Mouse (Mus musculus) lung, embryonic 15.5 days (tissue): Measurements from ENCODE around the gene Nrxn1. TPM values are rescaled to one million over a fixed set of nuclear protein-coding genes. Genes with fewer than 3 reads are reported as not detected.

Source experiments
- ATAC-seq: fragments of 200-750 bp; cut with Nextera tagmentation; 2 replicates; pipeline ENCODE4 v1.8.0; 2017; ENCODE audit warnings: moderate number of reproducible peaks, borderline replicate concordance; ENCODE audit not compliant: low FRiP score, low TSS enrichment; ENCODE audit errors: extremely low read depth
- H3K27ac ChIP-seq: fragments of 300-500 bp; sonication (generic); 2 replicates; pipeline ENCODE4 v1.5.1; 2015; ENCODE audit warnings: moderate library complexity, mild to moderate bottlenecking, inconsistent platforms
- H3K27me3 ChIP-seq: fragments of 300-500 bp; sonication (generic); 2 replicates; pipeline ENCODE4 v1.6.1; 2015; ENCODE audit warnings: inconsistent platforms
- H3K36me3 ChIP-seq: fragments of 300-500 bp; sonication (generic); 2 replicates; pipeline ENCODE4 v1.6.1; 2015; ENCODE audit warnings: inconsistent platforms
- H3K4me1 ChIP-seq: fragments of 300-500 bp; sonication (generic); 2 replicates; pipeline ENCODE4 v1.6.1; 2015; ENCODE audit warnings: inconsistent platforms
- H3K4me2 ChIP-seq: fragments of 300-500 bp; sonication (generic); 2 replicates; pipeline ENCODE4 v1.6.1; 2015; ENCODE audit warnings: inconsistent platforms, mild to moderate bottlenecking, moderate library complexity
- H3K4me3 ChIP-seq: fragments of 300-500 bp; sonication (generic); 2 replicates; pipeline ENCODE4 v1.5.1; 2015; ENCODE audit warnings: mild to moderate bottlenecking, inconsistent platforms
- H3K9ac ChIP-seq: fragments of 300-500 bp; sonication (generic); 2 replicates; pipeline ENCODE4 v1.6.1; 2015; ENCODE audit warnings: inconsistent platforms
- H3K9me3 ChIP-seq: fragments of 300-500 bp; sonication (generic); 2 replicates; pipeline ENCODE4 v1.6.1; 2016; ENCODE audit warnings: inconsistent platforms
- WGBS: fragments of 180-500 bp; shearing (Covaris S2); methylation state at CpG from one replicate; pipeline ENCODE4 v1.1.7; 2015; 5-methylcytosine and 5-hydroxymethylcytosine counted together
- polyA plus RNA-seq: library from polyadenylated mRNA; unstranded; fragments of >200 nt; fragmentation: Nextera tagmentation; extraction: Ambion mirVana; gene quantifications from 2 replicates; pipeline ENCODE4 v1.2.1, GENCODE M21; 2015

Gene Nrxn1
- polyA plus RNA-seq, 1 experiment from 2014 or later = 2.7 TPM

DNA sequence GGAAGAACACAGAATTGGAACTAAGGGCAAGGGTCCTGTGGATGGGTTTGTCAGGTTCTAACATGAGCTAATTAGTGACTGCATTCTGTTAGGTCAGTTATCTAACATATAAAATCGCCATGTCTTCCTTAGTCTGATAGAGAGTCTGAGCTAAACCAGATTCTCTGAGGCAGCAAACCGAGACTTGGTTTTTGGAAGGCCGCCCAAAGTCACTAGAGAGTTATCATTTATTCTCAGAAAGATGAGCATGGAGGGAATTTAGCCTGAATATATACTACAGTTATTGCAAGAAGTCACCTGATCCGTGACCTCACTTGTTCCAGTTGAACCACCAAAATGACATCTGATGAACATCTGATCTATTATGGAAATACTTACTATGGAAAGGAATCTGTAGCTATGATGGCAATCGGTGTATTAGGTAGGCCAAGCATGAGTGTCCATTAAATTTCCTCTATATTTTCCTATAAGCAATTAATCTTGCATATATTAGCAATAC lies 397.7 kb downstream of the Nrxn1 start:
- Histone ChIP-seq H3K9ac (no peak overlapping the region), H3K4me1 (no peaks in the 10 kb centered on the region), H3K27me3 (no peaks in the 10 kb centered on the region), H3K27ac (no peak overlapping the region), H3K9me3 (no peaks in the 10 kb centered on the region), H3K4me2 (no peak overlapping the region), H3K36me3 (no peaks in the 10 kb centered on the region), H3K4me3 (no peak overlapping the region)
- WGBS = 75% methylated on average over 5 of the region's 5 CpGs
- ATAC-seq = no peak

DNA sequence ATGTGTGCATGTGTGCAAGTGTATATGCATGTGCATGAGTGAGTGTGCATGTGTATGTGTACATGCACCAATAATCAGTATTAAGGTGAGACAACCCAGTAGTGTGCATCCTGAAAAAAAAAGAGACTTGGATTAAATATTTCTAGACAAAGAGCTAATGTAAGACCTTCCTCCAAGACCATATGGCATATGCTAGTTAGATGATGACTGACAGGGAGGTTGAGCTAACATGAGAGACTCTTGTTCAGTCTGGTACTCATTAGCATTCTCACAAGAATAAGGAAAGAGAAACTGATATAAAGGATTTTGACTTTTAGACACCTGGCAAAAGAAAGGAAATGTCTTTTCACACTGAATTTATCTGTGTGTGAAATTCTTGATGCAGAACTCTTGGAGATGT lies 408.7 kb downstream of the Nrxn1 start:
- Histone ChIP-seq H3K9ac (no peak overlapping the region), H3K4me1 (no peaks in the 10 kb centered on the region), H3K27me3 (no peaks in the 10 kb centered on the region), H3K36me3 (no peaks in the 10 kb centered on the region), H3K27ac (no peak overlapping the region), H3K4me3 (no peak overlapping the region), H3K9me3 (no peaks in the 10 kb centered on the region), H3K4me2 (no peak overlapping the region)
- ATAC-seq = no peak

DNA sequence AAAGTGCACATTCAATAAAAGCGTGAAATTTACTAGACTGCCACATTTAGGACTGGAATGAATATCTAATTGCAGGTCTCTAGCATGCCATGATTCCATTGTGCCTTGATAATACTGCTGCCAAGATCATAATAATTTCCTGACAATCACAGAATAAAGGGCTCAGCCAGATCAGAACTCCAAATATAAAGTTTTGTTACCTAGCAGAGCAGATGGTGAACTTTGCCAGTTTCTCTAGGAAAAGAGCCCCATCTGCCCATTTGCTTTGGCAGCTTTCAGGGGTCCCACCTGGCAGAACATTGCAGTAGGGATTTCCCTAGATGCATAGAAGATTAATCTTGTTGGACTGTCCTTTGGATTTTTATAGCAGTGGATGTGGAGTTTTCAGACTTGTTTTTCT lies 411.9 kb downstream of the Nrxn1 start:
- Histone ChIP-seq H3K36me3 (no peaks in the 10 kb centered on the region), H3K4me2 (no peak overlapping the region), H3K4me1 (no peaks in the 10 kb centered on the region), H3K9me3 (no peaks in the 10 kb centered on the region), H3K9ac (no peak overlapping the region), H3K4me3 (no peak overlapping the region), H3K27me3 (no peaks in the 10 kb centered on the region), H3K27ac (no peak overlapping the region)
- WGBS = 77% methylated on average over 1 of the region's 1 CpGs
- no peak for ATAC-seq

DNA sequence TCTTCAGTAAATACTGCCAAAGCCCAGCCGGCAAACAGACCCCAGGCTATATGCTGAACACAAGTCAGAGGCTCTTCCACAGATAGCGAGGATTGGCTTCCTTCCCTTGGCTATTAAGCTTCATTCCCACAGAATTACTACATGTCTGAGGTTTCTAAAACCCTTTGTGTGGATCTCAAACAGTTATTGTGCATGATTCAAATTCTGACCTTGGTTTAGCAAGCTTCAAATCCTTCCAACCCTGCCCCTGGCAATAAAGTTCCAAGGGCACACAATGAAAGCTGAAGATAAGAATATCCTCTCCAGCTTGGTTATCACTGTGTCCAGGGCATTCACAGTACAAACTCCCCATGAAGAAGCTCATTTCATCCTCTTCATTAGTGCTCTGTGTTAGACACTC lies 416.2 kb downstream of the Nrxn1 start:
- no peak for ATAC-seq
- no peaks in the 10 kb centered on the region for H3K4me1 ChIP-seq
- WGBS = 61% methylated on average over 2 of the region's 2 CpGs

DNA sequence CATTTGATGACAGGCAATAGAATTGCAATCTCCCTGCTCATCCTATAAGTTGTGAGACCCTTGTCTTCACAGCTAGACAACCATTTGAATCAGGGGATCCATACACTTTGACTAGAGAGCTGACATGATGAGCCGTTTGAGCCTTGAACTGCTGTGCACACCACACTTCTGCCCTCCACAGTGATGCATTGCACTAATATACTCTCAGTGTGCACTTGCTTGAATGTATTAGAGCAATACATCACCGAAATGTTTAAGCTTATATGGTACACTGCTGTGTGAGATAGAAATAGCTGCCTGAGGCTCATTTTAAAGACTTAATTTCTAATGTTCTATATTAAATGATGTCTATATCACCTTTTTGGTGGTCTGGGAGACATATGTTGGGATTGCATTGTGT lies 430.6 kb downstream of the Nrxn1 start:
- Histone ChIP-seq H3K4me2 (no peak overlapping the region), H3K4me3 (no peak overlapping the region), H3K4me1 (no peaks in the 10 kb centered on the region), H3K27ac (no peak overlapping the region), H3K36me3 (no peaks in the 10 kb centered on the region), H3K9me3 (no peaks in the 10 kb centered on the region), H3K27me3 (no peaks in the 10 kb centered on the region), H3K9ac (no peak overlapping the region)
- WGBS = 76% methylated on average over 2 of the region's 2 CpGs
- ATAC-seq = no peak

More for the DNA sequence above, 416.2 kb downstream of the Nrxn1 start:
- H3K4me3 ChIP-seq = no peak overlapping the region
- H3K9ac ChIP-seq = no peak overlapping the region
- H3K36me3 ChIP-seq = no peaks in the 10 kb centered on the region
- no peaks in the 10 kb centered on the region for H3K27me3 ChIP-seq
- no peak overlapping the region for H3K4me2 ChIP-seq
- no peak overlapping the region for H3K27ac ChIP-seq
- H3K9me3 ChIP-seq = no peaks in the 10 kb centered on the region

DNA sequence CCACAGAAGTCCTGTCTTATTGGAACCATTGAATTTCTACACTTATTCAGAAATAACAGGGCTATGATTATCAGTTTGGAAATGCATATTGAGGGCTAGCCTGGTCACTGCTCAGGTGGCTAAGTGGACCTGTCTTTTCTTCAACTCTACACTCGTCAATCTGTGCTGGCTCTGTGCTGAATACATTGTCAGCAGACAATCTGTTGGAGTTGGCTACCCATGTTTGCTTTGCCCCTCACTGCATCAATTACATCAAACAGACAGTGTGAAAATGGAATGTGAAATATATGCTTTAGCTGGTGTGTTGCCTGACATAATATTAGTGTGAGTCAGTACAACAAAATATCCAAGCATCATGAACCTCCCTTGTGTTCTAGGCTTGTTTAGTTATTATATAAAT lies 438.4 kb downstream of the Nrxn1 start:
- no peak for ATAC-seq
- WGBS = 63% methylated on average over 1 of the region's 1 CpGs
- H3K27me3 ChIP-seq = no peaks in the 10 kb centered on the region

DNA sequence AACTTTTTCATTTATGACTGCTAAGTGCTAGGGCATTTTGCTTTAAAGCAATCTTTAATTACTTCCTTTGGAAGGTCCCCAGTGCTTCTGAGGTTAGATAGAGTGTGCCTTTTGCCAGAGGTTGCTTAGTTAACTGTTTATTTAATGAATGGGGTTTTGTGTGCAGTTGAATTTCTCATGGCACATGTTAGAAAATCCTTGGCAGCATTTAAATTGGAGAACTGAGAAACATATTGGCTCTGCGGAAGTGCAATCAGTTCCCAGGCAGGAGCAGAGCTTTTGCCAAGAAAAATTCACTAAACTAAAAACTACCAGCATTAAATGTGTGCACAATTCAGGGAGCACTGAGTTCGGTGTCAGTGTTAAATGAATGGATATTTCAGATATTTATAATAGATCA lies 439.5 kb downstream of the Nrxn1 start:
- no peak for ATAC-seq
- no peak overlapping the region for H3K27ac ChIP-seq
- no peaks in the 10 kb centered on the region for H3K9me3 ChIP-seq
- no peaks in the 10 kb centered on the region for H3K36me3 ChIP-seq
- no peak overlapping the region for H3K4me2 ChIP-seq
- 59% methylated on average over 2 of the region's 2 CpGs for WGBS
- no peaks in the 10 kb centered on the region for H3K27me3 ChIP-seq
- no peaks in the 10 kb centered on the region for H3K4me1 ChIP-seq
- H3K9ac ChIP-seq = no peak overlapping the region
- H3K4me3 ChIP-seq = no peak overlapping the region

More for the DNA sequence above, 438.4 kb downstream of the Nrxn1 start:
- H3K9ac ChIP-seq = no peak overlapping the region
- no peak overlapping the region for H3K4me3 ChIP-seq
- no peak overlapping the region for H3K27ac ChIP-seq
- no peaks in the 10 kb centered on the region for H3K9me3 ChIP-seq
- H3K4me1 ChIP-seq = no peaks in the 10 kb centered on the region
- no peak overlapping the region for H3K4me2 ChIP-seq
- no peaks in the 10 kb centered on the region for H3K36me3 ChIP-seq

DNA sequence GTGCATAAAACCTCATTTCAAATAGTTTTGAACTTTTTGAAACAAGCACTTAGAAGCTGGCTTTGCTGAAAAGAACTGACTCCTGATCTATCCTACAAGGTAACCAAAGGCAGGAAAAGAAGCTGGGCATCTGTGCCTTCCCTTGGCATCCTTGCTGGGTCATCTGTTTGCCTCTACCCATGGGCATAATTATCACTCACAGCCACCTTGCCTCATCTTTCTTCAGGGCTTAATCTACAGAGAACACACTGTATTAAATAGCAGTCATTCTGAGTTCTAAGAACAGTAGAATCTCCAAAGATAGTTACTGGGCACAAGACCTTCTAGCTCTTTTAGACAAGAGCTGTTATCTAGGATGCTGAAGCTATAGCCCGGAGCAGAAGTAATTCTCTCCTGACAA lies 442.6 kb downstream of the Nrxn1 start:
- Histone ChIP-seq H3K27ac (no peak overlapping the region), H3K4me3 (no peak overlapping the region), H3K27me3 (no peaks in the 10 kb centered on the region), H3K4me1 (no peaks in the 10 kb centered on the region), H3K9ac (no peak overlapping the region), H3K36me3 (no peaks in the 10 kb centered on the region), H3K4me2 (no peak overlapping the region), H3K9me3 (no peaks in the 10 kb centered on the region)
- WGBS = 61% methylated on average over 1 of the region's 1 CpGs
- ATAC-seq = no peak

DNA sequence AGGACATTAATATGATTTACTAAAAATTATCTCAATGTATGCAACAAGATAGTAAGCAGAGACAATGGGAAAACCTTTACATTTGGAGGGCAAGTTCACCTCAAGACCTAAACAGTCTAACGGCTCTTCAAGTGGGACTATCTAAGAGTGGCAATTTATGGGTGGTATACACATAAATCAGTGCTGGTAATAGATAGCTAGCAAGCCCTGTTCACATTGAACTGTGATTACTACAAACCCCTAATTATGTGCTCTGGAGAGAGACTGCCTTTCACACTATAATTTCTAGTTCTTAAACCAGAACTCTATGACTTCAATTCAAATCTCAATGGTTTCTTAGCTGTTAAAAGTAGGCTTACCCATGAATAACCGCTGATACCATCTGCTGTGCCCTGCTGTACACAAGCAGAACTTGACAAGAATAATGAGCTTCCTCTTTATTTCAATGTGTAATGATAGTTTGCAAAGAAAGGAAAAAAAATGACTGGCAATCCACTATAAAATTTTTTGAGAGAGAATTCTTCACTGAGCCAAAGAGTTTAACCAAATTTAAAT lies 453.8 kb downstream of the Nrxn1 start:
- Histone ChIP-seq H3K9ac (no peak overlapping the region), H3K36me3 (no peaks in the 10 kb centered on the region), H3K4me3 (no peak overlapping the region), H3K4me2 (no peak overlapping the region), H3K4me1 (no peaks in the 10 kb centered on the region), H3K9me3 (no peaks in the 10 kb centered on the region), H3K27ac (no peak overlapping the region), H3K27me3 (no peaks in the 10 kb centered on the region)
- 46% methylated on average over 2 of the region's 2 CpGs for WGBS
- no peak for ATAC-seq

DNA sequence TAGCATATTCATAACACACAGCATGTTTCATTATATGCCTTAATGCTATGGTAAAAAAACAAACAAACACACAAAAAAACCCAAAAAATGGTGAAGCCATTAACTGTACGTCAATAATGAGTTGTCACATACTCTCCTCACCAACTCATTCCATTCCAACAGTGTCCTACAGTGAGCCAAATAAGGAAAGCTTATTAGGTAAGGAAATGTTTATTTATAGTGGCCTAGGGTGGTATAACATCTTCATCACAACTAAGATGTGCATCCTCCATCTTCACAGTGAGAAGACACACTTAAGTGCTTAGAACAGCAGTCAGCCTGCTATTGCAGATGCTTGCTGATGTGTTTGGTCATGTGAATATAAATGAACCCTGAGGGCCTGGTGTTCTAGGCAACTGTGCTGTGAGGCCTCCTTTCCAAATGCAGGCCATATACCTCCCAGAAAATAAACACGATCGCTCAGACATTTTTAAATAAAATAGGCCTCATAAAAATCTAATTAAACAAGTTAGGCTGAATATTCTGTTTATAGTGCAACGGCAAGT lies 454.6 kb downstream of the Nrxn1 start:
- Histone ChIP-seq H3K4me2 (no peak overlapping the region), H3K27ac (no peak overlapping the region), H3K9me3 (no peaks in the 10 kb centered on the region), H3K4me3 (no peak overlapping the region), H3K27me3 (no peaks in the 10 kb centered on the region), H3K36me3 (no peaks in the 10 kb centered on the region), H3K9ac (no peak overlapping the region), H3K4me1 (no peaks in the 10 kb centered on the region)
- ATAC-seq = no peak
- 73% methylated on average over 4 of the region's 4 CpGs for WGBS

DNA sequence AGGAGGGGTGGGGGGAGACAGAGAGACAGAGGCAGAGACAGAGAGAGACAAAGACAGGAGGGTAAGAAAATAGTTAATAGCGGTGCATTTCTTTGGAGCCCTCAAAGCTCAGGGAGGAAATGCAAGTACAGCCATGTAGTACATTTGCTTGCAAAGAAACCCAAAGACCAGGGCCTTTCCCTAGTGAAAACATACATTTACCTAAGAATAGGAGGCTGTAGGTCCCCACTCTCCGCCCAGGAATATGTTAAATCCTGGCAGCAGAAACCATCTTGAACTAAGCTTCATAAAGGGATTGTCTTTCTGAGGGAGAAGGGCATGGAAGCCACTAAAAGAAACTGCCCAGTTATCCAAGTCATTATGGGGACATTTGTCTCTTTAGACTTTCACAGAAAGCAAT lies 461.5 kb downstream of the Nrxn1 start:
- Histone ChIP-seq H3K9ac (no peak overlapping the region), H3K4me3 (no peak overlapping the region), H3K27me3 (no peaks in the 10 kb centered on the region), H3K4me1 (no peaks in the 10 kb centered on the region), H3K36me3 (no peaks in the 10 kb centered on the region), H3K4me2 (no peak overlapping the region), H3K27ac (no peak overlapping the region), H3K9me3 (no peaks in the 10 kb centered on the region)
- WGBS = 53% methylated on average over 2 of the region's 2 CpGs
- no peak for ATAC-seq

DNA sequence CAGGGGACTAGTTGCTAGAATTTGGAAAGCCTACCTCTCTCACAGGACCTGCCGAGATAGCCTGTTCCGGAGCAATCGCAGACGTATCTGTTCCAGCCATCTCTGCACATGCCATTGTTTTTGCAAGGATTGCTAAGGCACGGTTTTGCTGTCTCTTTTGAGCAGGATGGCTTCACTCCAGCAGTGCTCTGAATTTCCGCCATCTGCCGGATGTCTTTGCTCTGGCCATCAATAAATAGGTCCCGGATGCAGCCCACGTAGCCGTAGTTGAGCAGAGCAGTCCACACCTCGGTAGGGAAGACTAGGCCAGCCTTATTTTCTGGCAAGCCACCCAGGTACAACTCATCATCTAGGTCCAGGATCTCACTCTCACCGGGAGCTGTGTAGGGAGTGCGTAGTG lies 463.0 kb downstream of the Nrxn1 start:
- no peak overlapping the region for H3K4me3 ChIP-seq
- 66% methylated on average over 13 of the region's 13 CpGs for WGBS
- H3K27ac ChIP-seq = no peak overlapping the region

DNA sequence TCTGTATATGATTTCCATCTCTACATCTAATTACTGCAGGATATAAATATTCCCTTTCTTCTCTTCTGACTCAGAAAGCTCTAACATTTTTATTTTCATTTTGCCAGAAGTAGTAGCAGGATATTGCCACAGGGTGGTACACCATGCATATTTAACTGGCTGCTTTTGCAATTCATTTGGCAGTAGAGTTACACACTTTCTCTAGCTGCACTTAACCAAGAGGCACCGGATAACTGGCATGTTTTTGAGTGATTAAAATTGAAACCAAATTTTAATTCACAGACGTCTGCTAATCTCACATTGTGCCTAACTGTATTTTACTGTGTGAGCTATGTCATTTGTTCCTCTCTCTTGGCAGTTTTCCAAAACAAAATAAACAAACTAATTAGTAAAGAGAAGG lies 464.4 kb downstream of the Nrxn1 start:
- H3K27me3 ChIP-seq = no peaks in the 10 kb centered on the region
- no peak for ATAC-seq
- H3K27ac ChIP-seq = no peak overlapping the region
- no peak overlapping the region for H3K9ac ChIP-seq
- H3K36me3 ChIP-seq = no peaks in the 10 kb centered on the region
- no peak overlapping the region for H3K4me3 ChIP-seq
- 26% methylated on average over 2 of the region's 2 CpGs for WGBS
- H3K4me2 ChIP-seq = no peak overlapping the region
- H3K9me3 ChIP-seq = no peaks in the 10 kb centered on the region
- no peaks in the 10 kb centered on the region for H3K4me1 ChIP-seq

More for the DNA sequence above, 463.0 kb downstream of the Nrxn1 start:
- no peaks in the 10 kb centered on the region for H3K27me3 ChIP-seq
- H3K36me3 ChIP-seq = no peaks in the 10 kb centered on the region
- no peaks in the 10 kb centered on the region for H3K4me1 ChIP-seq
- ATAC-seq = no peak
- no peak overlapping the region for H3K4me2 ChIP-seq
- H3K9ac ChIP-seq = no peak overlapping the region
- no peaks in the 10 kb centered on the region for H3K9me3 ChIP-seq
